Mouse (Mus musculus) C2C12 (cell line): ENCODE measurements at regions not wholly inside any gene's neighbourhood (a gene's known extent, or its start where the extent isn't known, plus 50 kb on each side); places are given as distances from the start of the nearest gene placed in this dataset.

Experiments
- CTCF ChIP-seq: IDR thresholded peaks from one replicate; pipeline ENCODE4 v1.5.1; 2011; ENCODE audit not compliant: control insufficient read depth, insufficient read depth, insufficient read length
- MYOD1 ChIP-seq: IDR thresholded peaks from one replicate; pipeline ENCODE4 v1.6.1; 2011; ENCODE audit warnings: low read depth; ENCODE audit not compliant: control insufficient read depth, insufficient read length
- MYOG ChIP-seq: IDR thresholded peaks from one replicate; pipeline ENCODE4 v1.6.1; 2011; ENCODE audit not compliant: control insufficient read depth, insufficient read length; ENCODE audit errors: extremely low read depth
- USF1 ChIP-seq: IDR thresholded peaks from one replicate; pipeline ENCODE4 v1.6.1; 2011; ENCODE audit warnings: low read depth, mild to moderate bottlenecking, control low read depth, moderate library complexity

DNA sequence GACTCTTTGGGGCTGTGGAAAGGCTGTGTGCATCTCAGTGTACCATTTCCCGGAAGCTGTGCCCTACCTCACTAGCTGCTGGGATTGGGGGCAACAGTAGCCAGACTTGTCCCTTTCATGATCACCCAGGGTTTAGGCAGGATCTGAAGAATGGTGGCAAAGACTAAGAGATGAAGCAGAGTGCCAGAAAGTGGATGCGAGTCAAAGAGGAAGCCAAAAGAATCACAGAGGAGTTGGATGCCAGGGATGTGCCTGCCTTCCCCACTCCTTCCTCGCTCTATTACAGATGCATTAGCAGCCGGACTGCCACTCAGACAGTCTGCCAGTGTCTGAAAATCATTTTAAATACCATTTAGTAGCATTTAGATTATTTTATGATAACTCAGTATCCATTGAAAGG lies 271.5 kb upstream of the Slc24a2 start:
- no peak for TF ChIP-seq CTCF
- TF ChIP-seq MYOG, result no peak
- no peak for TF ChIP-seq USF1
- no peak for TF ChIP-seq MYOD1
